In the genomic region with DNA sequence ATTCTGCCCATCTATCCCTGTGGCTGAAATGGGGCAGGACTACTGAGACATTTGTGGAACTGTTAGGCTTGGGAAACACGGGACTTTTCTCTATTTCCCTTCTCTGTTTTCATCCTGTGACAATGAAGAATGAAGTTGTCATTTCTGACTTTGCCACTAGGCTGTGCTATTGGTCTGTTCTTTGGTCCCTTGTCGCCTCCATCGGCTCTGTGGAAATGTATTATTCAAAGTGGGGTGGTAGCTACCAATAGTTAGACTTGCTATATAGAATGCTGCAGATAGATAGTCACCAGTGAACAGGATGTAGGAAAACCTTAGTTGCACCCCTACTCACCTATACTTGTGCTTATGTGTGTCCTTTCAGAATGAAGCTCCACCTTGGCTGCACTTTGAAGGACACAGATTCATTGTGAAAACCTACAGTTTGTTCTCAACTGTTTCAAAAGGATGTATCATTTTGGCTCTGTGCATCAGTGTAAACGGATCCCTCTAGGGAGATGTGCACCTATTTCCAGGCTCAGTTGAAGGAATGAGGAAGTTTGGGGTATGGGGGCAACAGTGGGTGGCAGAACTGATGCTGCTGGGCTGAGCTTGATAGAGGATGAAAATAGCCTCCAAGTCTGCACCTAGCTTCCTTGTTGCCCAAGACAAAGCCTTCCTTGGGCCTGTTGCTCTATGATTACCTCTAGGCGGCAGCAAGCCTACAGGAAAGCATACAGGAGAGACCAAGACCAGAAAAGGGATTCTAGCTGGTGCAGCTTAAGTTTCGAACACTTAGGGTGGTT, we compare ENCODE assay signal across 9 mouse cellular contexts.
DNase-seq lines count a peak whose midpoint lies in the region; ATAC-seq and TF ChIP-seq lines count a peak whose summit lies in the region.
"Had no signal": no experiment of that assay in that cellular context is flagged by ENCODE, and none has a peak within 500 bp of the region (broad histone marks: within the 10 kb centered on the region; RNA-seq: fewer than 3 reads in every experiment).

No protein-coding gene starts in this region.

- no peak overlapping the region for H3K27ac ChIP-seq in midbrain, embryonic 12.5 days (replicated peaks)

- H3K36me3 ChIP-seq in C2C12 (ENCODE audit: control insufficient read depth, insufficient read depth), result no peaks in the 10 kb centered on the region
- no peaks in the 10 kb centered on the region for H3K36me3 ChIP-seq in midbrain, embryonic 12.5 days
- H3K36me3 ChIP-seq: G1E had no signal

- TF ChIP-seq CTCF in C2C12 (IDR thresholded peaks at IDR 0.05; ENCODE audit: control insufficient read depth, insufficient read depth, insufficient read length), result peak; percentile 24

- DNase-seq in cerebellum, adult 11-12 months, result no peak
- peak; percentile 82 to 87 for DNase-seq in cerebellum, postnatal 10 days
- DNase-seq in frontal cortex, postnatal 36 days (ENCODE audit: low spot score in 2 of 2), result peak; percentile 61 to 91
- DNase-seq in layer of hippocampus, adult 9-11 months, result peak; percentile 69
- DNase-seq in telencephalon, adult 2 months (ENCODE audit: low read depth, low spot score), result peak; percentile 74

- no peak overlapping the region for H3K4me3 ChIP-seq in C2C12 (ENCODE audit: insufficient read depth, poor library complexity, severe bottlenecking)
- no peak overlapping the region for H3K4me3 ChIP-seq in midbrain, embryonic 12.5 days

- no peak overlapping the region for H3K4me2 ChIP-seq in midbrain, embryonic 12.5 days (replicated peaks)

- WGBS in midbrain, embryonic 12.5 days, result 23% methylated on average over 6 of the region's 6 CpGs

- no peak overlapping the region for H3ac ChIP-seq in C2C12 (ENCODE audit: control insufficient read depth, insufficient read length, low read depth)

- no peak overlapping the region for H3K9ac ChIP-seq in midbrain, embryonic 12.5 days (replicated peaks)

- no peaks in the 10 kb centered on the region for H3K9me3 ChIP-seq in midbrain, embryonic 12.5 days
- H3K9me3 ChIP-seq: G1E had no signal

- H3K27me3 ChIP-seq in C2C12 (ENCODE audit: control insufficient read depth, insufficient read depth, insufficient read length), result no peaks in the 10 kb centered on the region
- no peaks in the 10 kb centered on the region for H3K27me3 ChIP-seq in midbrain, embryonic 12.5 days

- H3K4me1 ChIP-seq in midbrain, embryonic 12.5 days, result no peaks in the 10 kb centered on the region

- H3K79me2 ChIP-seq in C2C12 (ENCODE audit: control insufficient read depth, insufficient read depth), result no peaks in the 10 kb centered on the region

- no peaks in the 10 kb centered on the region for H3K79me3 ChIP-seq in C2C12 (ENCODE audit: low read depth)

- peak; percentile 56 for ATAC-seq in cerebellum, adult (ENCODE audit: insufficient number of reproducible peaks, low FRiP score, low TSS enrichment)
- ATAC-seq in midbrain, embryonic 12.5 days (ENCODE audit: low FRiP score, low read depth), result peak; percentile 79

TF ChIP-seq in C2C12, 6 proteins besides CTCF, POLR2A, EP300 and RAD21:
- no peak for TF ChIP-seq FOSL1 (IDR thresholded peaks at IDR 0.05; ENCODE audit: insufficient read depth, low read length, poor library complexity, severe bottlenecking)
- TF ChIP-seq MYOG (IDR thresholded peaks at IDR 0.05; ENCODE audit: control insufficient read depth, extremely low read depth, insufficient read length), result no peak
- no peak for TF ChIP-seq MAX (IDR thresholded peaks at IDR 0.05)
- TF ChIP-seq CEBPB (IDR thresholded peaks at IDR 0.05; ENCODE audit: low read depth), result no peak
- no peak for TF ChIP-seq MYOD1 (IDR thresholded peaks at IDR 0.05; ENCODE audit: control insufficient read depth, insufficient read length, low read depth)
- TF ChIP-seq USF1 (IDR thresholded peaks at IDR 0.05; ENCODE audit: low read depth), result no peak
